Mouse (Mus musculus): ENCODE measurements at regions not wholly inside any gene's neighbourhood (a gene's known extent, or its start where the extent isn't known, plus 50 kb on each side); places are given as distances from the start of the nearest gene placed in this dataset.

GRCm38 (mm10) chr4:87637629-87638379 lies 395.4 kb downstream of the Mllt3 start:
- Histone ChIP-seq H3K4me1 (ENCODE audit: insufficient read depth) (no peaks in the 10 kb centered on the region), H3K4me3 (ENCODE audit: low read depth, low read length) (no peak overlapping the region), H3K9ac (no peak overlapping the region), H3K36me3 (ENCODE audit: insufficient read depth) (no peaks in the 10 kb centered on the region), H3K4me2 (no peak overlapping the region), H3K27ac (ENCODE audit: low read depth) (no peak overlapping the region), H3K27me3 (ENCODE audit: insufficient read depth, low read length) (no peaks in the 10 kb centered on the region), H3K9me3 (ENCODE audit: low read depth, low read length) (no peaks in the 10 kb centered on the region)
- DNase-seq: no peak
- TF ChIP-seq CTCF (IDR thresholded peaks at IDR 0.05; ENCODE audit: low read depth): no peak
- ATAC-seq (ENCODE audit: insufficient read depth): no peak
- WGBS: 58% methylated on average over 3 of the region's 3 CpGs

- Histone ChIP-seq H3K4me2 (no peak overlapping the region), H3K9me3 (ENCODE audit: low read depth, low read length) (no peaks in the 10 kb centered on the region), H3K36me3 (ENCODE audit: insufficient read depth) (no peaks in the 10 kb centered on the region), H3K27me3 (ENCODE audit: insufficient read depth, low read length) (no peaks in the 10 kb centered on the region), H3K4me1 (ENCODE audit: insufficient read depth) (no peaks in the 10 kb centered on the region), H3K27ac (ENCODE audit: low read depth) (no peak overlapping the region), H3K9ac (no peak overlapping the region), H3K4me3 (ENCODE audit: low read depth, low read length) (no peak overlapping the region)
- DNase-seq (no peak), ATAC-seq (ENCODE audit: insufficient read depth) (no peak)
- 88% methylated on average over 1 of the region's 1 CpGs for WGBS
- no peak for TF ChIP-seq CTCF (IDR thresholded peaks at IDR 0.05; ENCODE audit: low read depth)
These were observed 380.8 kb upstream of the Slc24a2 start for GRCm38 (mm10) chr4:87611116-87611515.

DNA sequence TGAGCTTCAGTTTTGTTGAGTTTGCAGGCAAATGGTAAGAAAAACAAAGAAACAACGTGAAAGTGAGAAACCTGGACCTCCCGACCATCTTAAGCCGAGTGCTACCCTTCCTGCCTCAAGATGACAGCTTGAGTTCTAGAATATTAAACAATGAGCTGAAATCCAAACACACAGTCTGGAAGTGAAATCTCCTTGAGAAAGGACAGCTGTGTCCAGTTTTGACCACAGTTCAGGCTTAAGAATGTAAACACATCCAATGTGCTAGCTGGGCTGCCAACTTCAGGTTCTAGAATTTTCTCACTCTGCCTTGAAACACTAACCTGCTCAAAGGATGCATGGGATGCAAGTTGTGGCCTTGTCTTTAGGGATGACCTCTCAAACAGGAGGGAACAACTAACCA lies 363.4 kb upstream of the Slc24a2 start:
- H3K4me1 ChIP-seq (ENCODE audit: insufficient read depth): peaks cover 5% of the 10 kb centered on the region; the same call in 1 of the 2 replicates
- DNase-seq: peak; percentile 86
- WGBS: 17% methylated on average over 3 of the region's 3 CpGs
- H3K27me3 ChIP-seq (ENCODE audit: insufficient read depth, low read length): no peaks in the 10 kb centered on the region
- peak; percentile 87 for ATAC-seq (ENCODE audit: insufficient read depth)
- H3K4me3 ChIP-seq (ENCODE audit: low read depth, low read length): no peak overlapping the region
- no peak overlapping the region for H3K9ac ChIP-seq
- peak overlapping the region; percentile 76; the same call in 1 of the 2 replicates for H3K27ac ChIP-seq (ENCODE audit: low read depth)
- no peaks in the 10 kb centered on the region for H3K36me3 ChIP-seq (ENCODE audit: insufficient read depth)
- no peaks in the 10 kb centered on the region for H3K9me3 ChIP-seq (ENCODE audit: low read depth, low read length)
- no peak overlapping the region for H3K4me2 ChIP-seq
- no peak for TF ChIP-seq CTCF (IDR thresholded peaks at IDR 0.05; ENCODE audit: low read depth)

GRCm38 (mm10) chr4:87590797-87591196 lies 360.5 kb upstream of the Slc24a2 start:
- Histone ChIP-seq H3K27me3 (ENCODE audit: insufficient read depth, low read length) (no peaks in the 10 kb centered on the region), H3K27ac (ENCODE audit: low read depth) (no peak overlapping the region), H3K4me2 (no peak overlapping the region), H3K4me3 (ENCODE audit: low read depth, low read length) (no peak overlapping the region), H3K4me1 (ENCODE audit: insufficient read depth) (peaks cover 5% of the 10 kb centered on the region; the same call in 1 of the 2 replicates), H3K9me3 (ENCODE audit: low read depth, low read length) (no peaks in the 10 kb centered on the region), H3K36me3 (ENCODE audit: insufficient read depth) (no peaks in the 10 kb centered on the region), H3K9ac (no peak overlapping the region)
- TF ChIP-seq CTCF (IDR thresholded peaks at IDR 0.05; ENCODE audit: low read depth): no peak
- 84% methylated on average over 3 of the region's 3 CpGs for WGBS
- DNase-seq (no peak), ATAC-seq (ENCODE audit: insufficient read depth) (no peak)

- no peak for TF ChIP-seq CTCF (IDR thresholded peaks at IDR 0.05; ENCODE audit: low read depth)
- H3K27ac ChIP-seq (ENCODE audit: low read depth): no peak overlapping the region
- no peaks in the 10 kb centered on the region for H3K4me1 ChIP-seq (ENCODE audit: insufficient read depth)
- no peak overlapping the region for H3K4me3 ChIP-seq (ENCODE audit: low read depth, low read length)
- no peaks in the 10 kb centered on the region for H3K27me3 ChIP-seq (ENCODE audit: insufficient read depth, low read length)
- no peaks in the 10 kb centered on the region for H3K9me3 ChIP-seq (ENCODE audit: low read depth, low read length)
- no peak overlapping the region for H3K4me2 ChIP-seq
- ATAC-seq (ENCODE audit: insufficient read depth) (peak; percentile 63), DNase-seq (peak; percentile 40)
- no peak overlapping the region for H3K9ac ChIP-seq
- 19% methylated on average over 3 of the region's 3 CpGs for WGBS
- no peaks in the 10 kb centered on the region for H3K36me3 ChIP-seq (ENCODE audit: insufficient read depth)
These were observed 347.9 kb upstream of the Slc24a2 start for GRCm38 (mm10) chr4:87578164-87578563.

DNA sequence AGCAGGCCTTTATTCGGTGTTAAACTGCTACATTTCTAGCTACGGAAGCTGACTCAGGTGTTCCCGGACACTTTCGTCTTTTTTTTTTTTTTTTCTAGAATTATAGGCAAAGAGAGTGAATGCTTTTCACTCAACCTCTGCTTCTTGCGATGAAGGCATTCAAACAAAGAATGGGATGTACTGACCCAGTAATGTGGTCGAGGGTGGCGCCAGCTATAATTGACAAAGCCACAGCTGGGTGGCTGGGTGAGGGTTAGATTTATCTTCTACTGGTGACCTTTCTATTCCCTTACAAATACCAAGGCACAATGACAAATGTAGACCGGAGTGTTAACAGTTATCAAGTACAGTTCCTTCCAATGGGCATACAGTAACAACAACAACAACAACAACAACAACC lies 340.7 kb upstream of the Slc24a2 start:
- no peak overlapping the region for H3K4me3 ChIP-seq (ENCODE audit: low read depth, low read length)
- no peaks in the 10 kb centered on the region for H3K4me1 ChIP-seq (ENCODE audit: insufficient read depth)
- no peaks in the 10 kb centered on the region for H3K36me3 ChIP-seq (ENCODE audit: insufficient read depth)
- ATAC-seq (ENCODE audit: insufficient read depth) (no peak), DNase-seq (no peak)
- H3K9me3 ChIP-seq (ENCODE audit: low read depth, low read length): no peaks in the 10 kb centered on the region
- 92% methylated on average over 8 of the region's 8 CpGs for WGBS
- no peaks in the 10 kb centered on the region for H3K27me3 ChIP-seq (ENCODE audit: insufficient read depth, low read length)
- TF ChIP-seq CTCF (IDR thresholded peaks at IDR 0.05; ENCODE audit: low read depth): no peak
- no peak overlapping the region for H3K9ac ChIP-seq
- no peak overlapping the region for H3K4me2 ChIP-seq
- H3K27ac ChIP-seq (ENCODE audit: low read depth): no peak overlapping the region

DNA sequence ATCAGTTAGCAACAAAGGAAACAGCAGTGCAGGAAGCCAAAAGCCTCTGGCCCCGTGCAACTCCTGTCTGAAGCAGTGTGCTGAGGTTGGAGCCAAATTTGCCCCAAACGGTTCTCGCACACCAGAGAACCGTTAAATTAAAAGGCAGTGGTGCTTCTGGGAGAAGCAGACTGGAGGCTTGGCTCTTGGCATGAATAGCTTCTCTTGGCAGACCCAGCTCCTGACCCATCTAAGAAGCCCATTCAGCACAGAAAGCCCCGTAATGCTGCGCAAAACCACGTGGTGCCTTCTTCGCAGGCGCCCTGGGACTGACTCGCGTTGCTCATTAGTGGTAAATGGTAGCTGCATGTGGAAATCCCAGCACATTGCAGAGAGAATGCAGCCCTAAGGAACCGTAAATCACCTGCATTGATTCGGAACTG lies 340.2 kb upstream of the Slc24a2 start:
- no peak for TF ChIP-seq CTCF (IDR thresholded peaks at IDR 0.05; ENCODE audit: low read depth)
- Histone ChIP-seq H3K4me1 (ENCODE audit: insufficient read depth) (no peaks in the 10 kb centered on the region), H3K27me3 (ENCODE audit: insufficient read depth, low read length) (no peaks in the 10 kb centered on the region), H3K4me2 (no peak overlapping the region), H3K9me3 (ENCODE audit: low read depth, low read length) (no peaks in the 10 kb centered on the region), H3K27ac (ENCODE audit: low read depth) (no peak overlapping the region), H3K36me3 (ENCODE audit: insufficient read depth) (no peaks in the 10 kb centered on the region), H3K4me3 (ENCODE audit: low read depth, low read length) (no peak overlapping the region), H3K9ac (no peak overlapping the region)
- ATAC-seq (ENCODE audit: insufficient read depth): no peak
- DNase-seq: peak; percentile 31
- 66% methylated on average over 13 of the region's 13 CpGs for WGBS
